Mouse (Mus musculus) adrenal gland, adult 2 months (tissue): ENCODE measurements around the gene Tti1. TPM values are rescaled to one million over a fixed set of nuclear protein-coding genes. Genes with fewer than 3 reads are reported as not detected.

ENCODE experiments used
- DNase-seq: peaks from one replicate; pipeline ENCODE4 v3.0.0; 2021
- polyA plus RNA-seq: library from polyadenylated mRNA; depleted of rRNA; stranded (reverse); fragments of >200 nt; gene quantifications from 2 replicates; pipeline ENCODE4 v1.2.3, GENCODE M21; 2012
- total RNA-seq, 2 experiments: library from RNA; stranded (reverse); gene quantifications; 2 replicates each; pipeline ENCODE4 v1.2.3; 2021

Gene Tti1
- total and polyA plus RNA-seq, 3 experiments = 13.5 to 20.3 (median 15.3) TPM

GRCm38 (mm10) chr2:158039662-158040061 lies 11.4 kb upstream of the Tti1 start:
- no peak for DNase-seq

GRCm38 (mm10) chr2:158037571-158037970 lies 9.3 kb upstream of the Tti1 start:
- no peak for DNase-seq

- no peak for DNase-seq
These were observed 8.7 kb upstream of the Tti1 start for GRCm38 (mm10) chr2:158036953-158037352.

GRCm38 (mm10) chr2:158036408-158036807 lies 8.2 kb upstream of the Tti1 start:
- no peak for DNase-seq

- DNase-seq = no peak
These were observed 7.6 kb upstream of the Tti1 start for GRCm38 (mm10) chr2:158035813-158036212.

- no peak for DNase-seq
These were observed 1.8 kb upstream of the Tti1 start for GRCm38 (mm10) chr2:158030007-158030406.

GRCm38 (mm10) chr2:158027855-158028353 lies 329 bp downstream of the Tti1 start:
- no peak for DNase-seq

GRCm38 (mm10) chr2:158017330-158017729 lies 10.9 kb downstream of the Tti1 start:
- peak; percentile 14 for DNase-seq

- no peak for DNase-seq
These were observed 15.6 kb downstream of the Tti1 start for GRCm38 (mm10) chr2:158012608-158013007.

GRCm38 (mm10) chr2:158009373-158009772 lies 18.9 kb downstream of the Tti1 start:
- no peak for DNase-seq

GRCm38 (mm10) chr2:158005641-158006040 lies 22.6 kb downstream of the Tti1 start:
- no peak for DNase-seq

GRCm38 (mm10) chr2:158004620-158005019 lies 23.6 kb downstream of the Tti1 start:
- DNase-seq = no peak

GRCm38 (mm10) chr2:157998817-157999216 lies 29.4 kb downstream of the Tti1 start:
- no peak for DNase-seq

GRCm38 (mm10) chr2:157992501-157992900 lies 35.7 kb downstream of the Tti1 start:
- DNase-seq = no peak

- DNase-seq = no peak
These were observed 37.2 kb downstream of the Tti1 start for GRCm38 (mm10) chr2:157991026-157991425.

GRCm38 (mm10) chr2:157989946-157990345 lies 38.3 kb downstream of the Tti1 start:
- DNase-seq = peak; percentile 9

GRCm38 (mm10) chr2:157988416-157989190 lies 39.6 kb downstream of the Tti1 start:
- DNase-seq = no peak

- no peak for DNase-seq
These were observed 42.0 kb downstream of the Tti1 start for GRCm38 (mm10) chr2:157986235-157986634.

- DNase-seq = no peak
These were observed 42.6 kb downstream of the Tti1 start for GRCm38 (mm10) chr2:157985611-157986010.

- no peak for DNase-seq
These were observed 45.0 kb downstream of the Tti1 start for GRCm38 (mm10) chr2:157983276-157983675.

- no peak for DNase-seq
These were observed 45.5 kb downstream of the Tti1 start for GRCm38 (mm10) chr2:157982727-157983126.

GRCm38 (mm10) chr2:157979241-157979640 lies 49.0 kb downstream of the Tti1 start:
- DNase-seq = no peak

GRCm38 (mm10) chr2:157975595-157975994 lies 52.6 kb downstream of the Tti1 start:
- DNase-seq = no peak
